Mouse (Mus musculus) stomach, postnatal 0 days (tissue): ENCODE measurements around the gene Hist1h1t.

Experiments used
- CTCF ChIP-seq: IDR thresholded peaks from 2 replicates; pipeline ENCODE4 v1.5.1; 2016; ENCODE audit warnings: antibody characterized with exemption, low read depth, mild to moderate bottlenecking, moderate library complexity
- EP300 ChIP-seq: optimal IDR thresholded peaks from 2 replicates; pipeline ENCODE3; 2016; ENCODE audit warnings: antibody characterized with exemption

DNA sequence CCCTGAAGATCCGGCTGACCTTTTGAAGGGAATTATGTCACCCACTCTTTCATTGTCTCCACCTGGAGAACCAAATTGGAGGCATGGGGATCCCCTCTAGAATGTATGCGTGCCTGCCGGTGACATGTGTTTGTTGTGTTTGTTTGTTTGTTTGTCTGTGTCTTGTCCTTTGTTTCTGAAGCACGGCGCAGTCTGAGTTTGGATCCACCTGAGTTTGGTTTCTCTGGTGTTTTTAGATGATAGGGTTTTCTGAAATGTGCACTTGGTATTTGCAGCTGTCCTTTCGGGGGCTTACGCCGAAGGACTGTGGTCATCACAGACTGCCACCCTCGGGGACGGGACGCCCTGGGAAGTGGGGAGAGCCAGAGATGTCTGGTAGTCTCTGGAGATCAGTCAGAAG, 21.6 kb downstream of the Hist1h1t start:
- TF ChIP-seq CTCF (no peak), EP300 (no peak)
